Mouse (Mus musculus): ENCODE measurements around the gene Kif12. TPM values are rescaled to one million over a fixed set of nuclear protein-coding genes. Genes with fewer than 3 reads are reported as not detected.

The Kif12 gene
- polyA plus RNA-seq, 1 experiment from 2014 or later, result 7.2 TPM

Other genes with a start within 250 kb of the Kif12 start
- 4.4 and 5.8 TPM in 2 replicates for gene Zfp618, start 206.6 kb downstream of the Kif12 start, polyA plus RNA-seq (2016; fragmentation: Nextera tagmentation; extraction: Ambion mirVana)
- 586 and 615 TPM in 2 replicates for gene Ambp, start 17.3 kb downstream of the Kif12 start, polyA plus RNA-seq (2016; fragmentation: Nextera tagmentation; extraction: Ambion mirVana)
- gene Col27a1, start 41.9 kb upstream of the Kif12 start, polyA plus RNA-seq (2016; fragmentation: Nextera tagmentation; extraction: Ambion mirVana), result 2.3 and 2.7 TPM in 2 replicates
- not detected in 2 replicates for gene Orm1, start 172.4 kb upstream of the Kif12 start, polyA plus RNA-seq (2016; fragmentation: Nextera tagmentation; extraction: Ambion mirVana)
- gene Orm3, start 184.0 kb upstream of the Kif12 start, polyA plus RNA-seq (2016; fragmentation: Nextera tagmentation; extraction: Ambion mirVana), result not detected in 2 replicates
- gene Orm2, start 190.3 kb upstream of the Kif12 start, polyA plus RNA-seq (2016; fragmentation: Nextera tagmentation; extraction: Ambion mirVana), result not detected in 2 replicates
- gene Akna, start 231.2 kb upstream of the Kif12 start, polyA plus RNA-seq (2016; fragmentation: Nextera tagmentation; extraction: Ambion mirVana), result 5.4 and 5.7 TPM in 2 replicates